Mouse (Mus musculus): ENCODE measurements around the gene Pfkp.
A peak's percentile ranks its signal among the peaks of the same experiment; 100 is the strongest.

Pfkp gene

DNA sequence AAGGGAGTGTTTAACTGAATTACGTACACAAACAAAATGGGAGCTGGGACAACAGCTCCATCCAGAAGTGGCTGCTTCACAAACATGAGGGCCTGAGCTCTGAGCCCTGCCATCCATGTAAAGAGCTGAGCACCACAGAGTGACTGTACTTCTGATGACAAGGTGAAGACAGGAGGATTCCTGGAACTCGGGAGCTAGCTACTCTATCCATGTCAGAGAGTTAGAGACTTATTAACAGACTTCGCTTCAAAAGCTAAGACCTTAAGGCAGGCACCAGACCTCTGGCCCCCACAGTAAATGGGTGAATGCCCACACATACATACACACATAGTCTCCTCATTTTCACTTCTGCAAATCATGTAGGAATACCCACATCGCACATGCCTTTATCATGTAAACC lies 11.6 kb downstream of the Pfkp start:
- no peak for DNase-seq (ENCODE audit: low spot score)

DNA sequence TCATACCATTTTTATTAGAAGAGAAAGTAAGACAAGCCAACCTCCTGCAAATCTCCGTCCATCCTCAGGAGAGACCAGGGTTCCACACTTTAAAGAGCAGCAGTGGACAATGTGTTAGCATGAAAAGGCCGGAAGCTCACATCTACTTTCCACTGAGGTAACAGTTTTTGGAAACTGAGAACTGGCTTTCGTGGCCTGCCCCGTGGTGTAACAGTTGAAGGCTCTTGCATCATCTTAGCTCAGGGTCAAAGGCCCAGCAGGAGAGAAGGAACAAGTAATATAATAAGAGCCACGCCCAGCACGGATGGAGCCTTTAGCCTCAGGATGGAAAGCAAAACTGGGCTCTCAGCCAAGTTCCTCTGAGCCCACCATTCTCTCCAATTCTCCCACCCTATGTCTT lies 12.1 kb downstream of the Pfkp start:
- no peak for DNase-seq (ENCODE audit: low spot score)

DNA sequence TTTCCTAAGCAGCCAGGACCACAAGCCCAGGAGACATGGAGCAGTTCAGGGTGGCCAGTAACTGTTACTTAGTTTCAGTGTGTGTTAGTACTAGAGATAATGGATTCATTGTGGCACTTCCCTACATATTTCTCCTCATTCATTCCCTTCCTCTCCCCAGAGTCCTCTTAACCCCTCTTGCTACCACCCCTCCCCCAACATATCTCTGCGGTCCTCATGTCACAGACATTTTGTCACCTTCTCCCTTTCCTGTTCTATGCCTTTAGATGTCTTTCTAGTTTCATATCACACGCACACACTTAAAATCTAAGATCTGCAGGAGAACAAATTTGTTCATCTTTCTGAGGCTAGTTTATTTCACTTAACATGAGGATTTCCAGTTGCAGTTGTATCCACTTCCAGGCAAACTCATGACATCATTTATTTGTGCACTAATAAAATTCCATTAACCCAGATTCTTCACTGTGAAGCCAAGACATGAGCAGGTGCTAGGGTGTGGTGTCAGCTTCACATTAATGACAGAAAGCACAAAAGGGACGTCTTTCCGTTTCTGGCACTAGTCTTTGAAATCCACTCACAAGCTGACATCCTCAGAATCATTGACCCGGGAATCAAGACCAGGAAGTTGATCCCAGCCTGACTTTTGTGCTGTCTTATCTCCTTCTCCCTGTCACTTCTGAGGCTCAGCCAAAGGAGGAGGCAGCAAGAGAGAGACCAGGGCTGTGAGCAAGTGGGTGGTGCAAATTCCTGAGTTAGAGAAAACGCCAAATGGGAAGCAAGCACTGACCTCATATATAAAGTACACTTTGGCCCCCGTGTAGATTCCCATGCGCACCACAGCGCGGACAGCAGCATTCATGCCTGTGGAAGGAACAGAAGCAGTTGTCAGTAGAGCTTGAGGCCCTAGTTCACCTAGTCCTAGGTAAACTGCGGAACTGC lies 13.2 kb downstream of the Pfkp start:
- DNase-seq (ENCODE audit: low spot score) = no peak

DNA sequence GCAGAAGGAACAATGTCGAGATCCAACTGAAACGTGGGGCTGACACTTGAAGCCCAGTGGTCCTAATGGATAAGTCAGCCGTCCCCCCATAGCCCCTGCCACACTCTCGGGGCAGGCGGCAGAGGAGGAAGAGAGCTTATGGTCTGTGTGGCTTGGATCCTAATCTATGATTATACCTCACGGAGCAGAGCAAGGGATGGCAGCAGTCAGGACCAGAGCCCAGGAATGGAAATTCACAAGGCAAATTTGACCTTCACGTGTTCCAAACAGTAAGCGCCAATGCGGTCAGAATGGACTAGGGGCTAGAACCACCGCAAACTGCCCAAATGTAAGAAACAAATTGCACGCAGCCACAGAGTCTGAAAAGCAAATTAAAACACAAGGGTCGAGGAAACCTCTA lies 14.5 kb downstream of the Pfkp start:
- DNase-seq (ENCODE audit: low spot score) = no peak

DNA sequence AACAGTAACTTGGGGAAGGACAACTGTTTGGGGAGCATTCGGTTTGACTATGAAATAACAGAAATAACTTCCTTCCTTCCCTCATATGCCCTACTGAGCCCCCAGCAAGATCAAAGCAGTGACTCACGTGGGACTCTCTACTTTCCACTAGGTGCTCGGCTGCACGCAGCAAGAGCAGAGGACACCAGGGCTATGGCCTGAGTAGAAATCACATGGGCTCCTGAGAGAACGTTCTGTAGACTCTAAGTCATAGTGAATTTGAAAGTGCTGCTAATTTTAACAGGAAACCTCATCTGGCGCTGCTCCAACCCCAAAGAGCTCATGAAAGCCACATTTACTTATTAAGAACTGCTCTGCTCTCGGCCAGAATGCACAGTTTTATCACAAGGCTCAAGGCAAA lies 15.1 kb downstream of the Pfkp start:
- no peak for DNase-seq (ENCODE audit: low spot score)

DNA sequence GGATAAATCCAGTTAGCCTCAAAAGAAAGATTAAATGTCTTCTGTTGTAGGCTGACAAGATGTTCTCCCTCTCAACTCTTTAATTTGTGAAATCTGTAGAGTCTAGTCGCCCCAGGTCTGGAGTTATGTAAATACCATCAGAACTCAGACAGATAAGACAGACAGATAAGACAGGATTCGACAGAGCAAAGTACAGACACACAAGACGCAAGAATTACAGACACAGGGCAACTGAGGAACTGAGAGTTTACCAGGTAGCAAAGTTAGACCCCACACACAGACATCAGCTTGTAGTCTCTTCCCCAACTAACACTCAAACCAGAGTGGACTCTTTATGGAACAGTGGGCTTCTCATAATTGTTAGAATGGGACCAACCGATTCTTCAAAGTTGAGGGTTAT lies 15.6 kb downstream of the Pfkp start:
- DNase-seq (ENCODE audit: low spot score) = no peak

DNA sequence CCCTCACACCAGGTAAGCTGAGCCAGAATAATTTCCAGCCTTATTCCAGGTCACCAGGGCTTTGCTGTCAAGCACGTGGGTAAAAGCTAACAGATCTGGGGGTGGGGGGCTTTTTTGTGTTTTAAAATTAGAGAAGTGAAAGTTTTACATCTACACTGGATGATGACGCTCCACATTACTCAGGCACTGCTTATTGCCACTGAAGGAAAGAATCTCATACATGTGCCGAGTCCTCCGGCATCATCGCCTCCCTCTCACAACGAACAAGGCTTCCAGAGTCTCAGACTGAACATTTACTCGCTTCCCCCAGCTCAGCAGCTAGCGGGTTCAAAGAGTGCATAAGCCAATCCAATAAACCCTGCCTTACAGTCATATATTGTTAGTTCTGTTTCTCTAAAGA lies 16.1 kb downstream of the Pfkp start:
- no peak for DNase-seq (ENCODE audit: low spot score)

DNA sequence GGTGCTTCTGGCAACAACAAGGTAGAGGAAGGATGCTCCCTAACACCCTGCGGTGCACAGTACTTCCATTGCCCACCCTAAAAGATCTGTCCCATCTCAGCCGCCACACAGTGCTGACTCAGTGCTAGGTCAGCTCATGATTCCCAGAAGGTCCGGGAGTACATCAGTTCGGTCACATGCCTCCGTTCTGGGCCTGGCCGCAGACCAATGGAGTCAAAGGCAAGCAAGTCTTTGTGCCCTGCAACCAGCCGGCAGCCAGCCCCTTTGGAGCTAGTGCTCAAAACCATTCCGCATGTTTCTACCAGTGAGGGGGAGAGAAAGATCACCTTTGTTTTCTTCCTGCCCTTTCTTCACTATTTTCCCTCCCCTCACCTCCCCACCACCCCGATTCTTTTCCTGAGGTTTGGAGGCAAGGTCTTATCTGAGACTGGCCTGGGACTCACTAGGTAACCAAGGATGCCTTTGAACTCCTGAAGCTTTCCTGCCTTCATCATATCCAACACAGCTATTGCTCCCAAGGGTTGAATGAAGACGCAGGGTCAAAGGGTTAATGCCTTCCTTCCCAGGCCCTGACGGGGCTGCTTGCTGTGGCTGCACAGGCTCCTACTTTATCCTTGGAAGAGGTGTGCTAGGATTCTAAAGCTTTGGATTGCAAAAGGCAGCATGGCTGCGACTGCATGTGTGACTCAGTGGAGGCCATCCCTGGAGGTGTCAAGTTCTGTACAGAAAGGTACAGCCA lies 16.6 kb downstream of the Pfkp start:
- DNase-seq (ENCODE audit: low spot score) = peak; percentile 54

DNA sequence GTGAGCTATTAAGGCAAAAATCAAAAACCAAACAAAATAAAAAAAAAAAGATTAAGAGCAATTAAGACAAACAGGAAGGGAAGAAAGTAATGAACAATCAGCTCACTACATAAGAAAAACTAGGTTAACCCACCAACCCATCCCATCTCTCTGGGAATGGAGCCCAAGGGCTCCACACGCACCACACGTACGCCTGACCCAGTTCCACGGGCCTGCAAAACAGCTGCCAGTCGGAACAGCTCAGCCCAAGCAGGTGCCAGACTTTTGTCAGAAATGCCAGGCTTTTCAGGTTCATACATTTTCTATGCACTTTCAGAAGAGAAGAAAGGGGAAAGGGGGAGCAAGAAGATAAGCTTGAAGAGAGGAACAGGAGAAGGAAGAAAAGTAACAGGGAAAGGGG lies 17.9 kb downstream of the Pfkp start:
- DNase-seq (ENCODE audit: low spot score) = no peak

DNA sequence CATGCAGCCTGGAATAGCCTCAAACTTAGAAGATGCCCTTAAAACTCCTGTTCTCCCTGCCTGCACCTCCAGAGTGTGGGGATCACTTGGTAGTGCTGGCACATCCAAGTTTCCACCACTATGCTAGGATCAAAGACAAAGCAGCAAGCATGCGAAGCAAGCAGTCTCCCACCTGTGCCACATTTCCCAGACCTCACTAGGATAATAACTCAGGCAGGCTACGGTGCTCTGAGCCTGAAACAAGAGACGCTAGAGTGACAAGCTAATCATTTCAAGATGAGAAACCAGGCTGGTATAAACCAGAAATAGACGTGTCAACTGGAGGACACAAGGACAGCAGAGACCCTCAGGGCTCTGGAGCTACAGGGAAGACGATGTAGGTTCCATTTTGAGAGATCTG lies 18.6 kb downstream of the Pfkp start:
- peak; percentile 68 for DNase-seq (ENCODE audit: low spot score)

DNA sequence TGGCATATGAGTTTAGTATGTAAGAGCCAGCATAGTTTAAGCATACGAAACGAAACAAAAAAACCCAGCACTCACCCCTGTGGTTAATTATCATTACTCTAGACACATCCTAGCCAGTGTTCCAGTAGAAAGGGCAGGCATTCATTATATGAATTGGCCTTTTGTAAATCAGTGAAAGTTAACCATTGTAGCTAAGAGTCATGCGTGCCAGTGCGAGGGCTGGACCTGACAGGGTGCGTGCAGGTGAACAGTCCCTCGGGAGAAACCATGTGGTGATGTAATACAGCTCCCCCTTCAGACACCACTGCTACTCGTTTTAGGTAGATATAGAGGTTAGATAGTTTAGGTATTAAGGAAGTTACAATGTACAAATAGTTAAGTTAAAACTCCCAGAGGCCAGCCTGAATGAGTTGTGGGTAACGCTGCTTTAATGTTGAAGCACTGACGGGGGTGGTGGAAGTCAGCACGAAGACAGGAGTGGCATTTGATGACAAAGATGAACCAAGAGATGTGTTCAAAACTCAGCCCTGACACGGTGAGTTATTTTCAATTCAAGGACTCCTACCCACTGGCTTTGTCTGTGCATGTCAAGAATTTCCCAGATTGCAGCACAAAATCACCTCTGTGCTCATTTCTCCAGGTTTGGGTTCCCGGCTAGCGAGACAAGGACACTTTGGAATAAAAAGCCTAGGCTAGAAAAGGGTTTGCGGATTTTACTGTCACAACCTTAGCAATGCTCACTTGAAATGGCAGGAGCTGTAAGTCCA lies 19.4 kb downstream of the Pfkp start:
- DNase-seq (ENCODE audit: low spot score) = no peak

DNA sequence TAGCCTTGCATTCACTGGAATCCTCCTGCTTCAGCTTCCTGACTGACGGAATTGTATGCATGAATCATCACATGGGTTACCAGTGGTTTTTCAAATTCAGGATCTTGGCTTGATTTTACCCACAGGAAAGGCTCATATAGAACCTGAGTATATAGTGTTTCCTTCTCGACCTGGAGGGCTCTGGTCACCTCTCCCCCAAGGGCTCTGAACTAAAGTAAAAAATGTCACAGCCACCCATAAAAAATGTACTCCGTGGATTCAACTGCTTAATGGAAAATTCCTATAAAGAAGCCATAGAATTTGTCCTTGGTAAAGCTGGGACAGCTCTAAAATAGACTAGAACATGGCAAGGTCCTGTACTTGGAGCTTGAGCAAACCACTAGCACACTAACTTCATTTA lies 20.3 kb downstream of the Pfkp start:
- DNase-seq (ENCODE audit: low spot score) = no peak

DNA sequence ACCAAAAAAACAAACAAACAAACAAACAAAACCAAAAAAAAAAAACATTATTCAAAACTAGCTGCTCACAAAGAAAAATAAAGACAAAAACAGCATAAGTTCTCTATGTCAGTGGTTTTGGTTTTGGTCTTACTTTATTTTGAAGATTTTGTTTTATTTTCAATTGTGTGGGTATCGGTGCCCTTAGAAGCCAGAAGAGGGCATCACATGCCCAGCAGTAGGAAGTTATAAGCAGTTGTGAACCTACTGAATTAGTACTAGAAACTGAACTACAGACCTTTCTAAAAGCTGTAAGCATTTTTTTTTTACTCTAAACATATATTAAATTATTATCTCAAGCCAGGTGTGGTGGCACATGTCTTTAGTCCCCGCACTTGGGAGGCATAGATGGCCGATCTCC lies 21.2 kb downstream of the Pfkp start:
- no peak for DNase-seq (ENCODE audit: low spot score)

DNA sequence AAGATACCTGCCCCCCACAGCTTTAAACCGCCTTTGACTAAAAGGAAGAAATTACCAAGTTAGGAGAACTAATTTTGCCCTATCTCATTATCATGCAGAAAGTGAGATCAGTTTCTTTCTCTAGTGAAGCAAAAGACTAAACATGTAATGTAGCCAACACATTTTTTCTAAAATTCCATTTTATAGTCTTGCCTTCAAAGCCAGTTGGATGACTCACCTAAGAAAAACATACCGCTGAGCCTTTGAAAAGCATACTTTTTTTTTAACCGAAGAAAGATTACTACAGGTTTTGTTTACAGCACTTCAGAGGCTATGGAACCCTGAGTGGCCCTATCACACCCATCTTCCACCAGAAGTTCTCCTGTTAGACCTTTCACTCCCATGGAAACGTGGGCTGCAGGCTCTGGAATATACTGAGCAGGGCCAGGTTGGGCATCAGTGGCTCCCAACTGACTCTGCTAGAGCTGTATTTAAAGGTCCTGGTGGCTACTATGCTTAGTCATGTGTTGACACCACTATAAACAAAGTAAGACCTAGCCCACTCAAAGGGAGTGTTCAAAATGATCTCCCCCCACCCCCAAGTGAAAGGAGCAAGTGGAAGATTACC lies 22.0 kb downstream of the Pfkp start:
- no peak for DNase-seq (ENCODE audit: low spot score)

DNA sequence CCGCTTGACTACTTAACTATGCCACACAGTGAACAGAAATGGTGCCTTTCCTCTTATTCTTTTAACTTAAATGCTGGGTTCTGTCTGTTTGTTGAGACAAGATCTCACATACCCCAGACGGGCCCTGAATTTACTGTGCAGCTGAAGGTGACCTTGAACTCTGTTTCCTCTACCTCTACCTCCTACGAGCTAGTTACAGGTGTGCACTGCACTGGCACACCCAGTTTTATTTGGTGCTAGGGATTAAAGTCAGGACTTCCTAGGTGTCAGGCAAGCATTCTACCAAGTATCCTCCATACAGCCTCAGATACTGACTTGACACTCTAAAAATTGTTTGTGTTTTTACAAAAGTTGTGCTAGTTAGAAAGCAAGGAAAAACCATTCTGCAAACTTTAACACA lies 22.6 kb downstream of the Pfkp start:
- DNase-seq (ENCODE audit: low spot score) = no peak

DNA sequence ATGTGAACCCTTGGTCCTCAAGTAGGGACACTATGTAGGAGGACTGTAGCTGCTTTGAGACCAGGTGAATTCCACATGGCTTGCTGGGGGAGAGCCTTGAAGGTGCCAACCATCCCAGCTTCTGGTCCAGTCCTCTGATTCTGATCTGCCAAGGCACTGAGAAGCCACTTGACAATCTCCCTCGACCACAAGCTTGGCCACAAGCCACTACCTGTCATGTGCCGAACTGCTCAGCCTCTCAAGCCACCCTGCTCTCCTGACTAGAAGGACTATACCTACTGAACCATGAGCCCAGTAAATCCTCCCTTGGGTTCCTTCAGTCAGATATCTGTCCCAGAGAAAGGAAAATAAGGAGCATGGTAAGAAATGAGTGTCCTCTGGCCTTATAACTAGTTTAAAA lies 24.0 kb downstream of the Pfkp start:
- DNase-seq (ENCODE audit: low spot score) = no peak

DNA sequence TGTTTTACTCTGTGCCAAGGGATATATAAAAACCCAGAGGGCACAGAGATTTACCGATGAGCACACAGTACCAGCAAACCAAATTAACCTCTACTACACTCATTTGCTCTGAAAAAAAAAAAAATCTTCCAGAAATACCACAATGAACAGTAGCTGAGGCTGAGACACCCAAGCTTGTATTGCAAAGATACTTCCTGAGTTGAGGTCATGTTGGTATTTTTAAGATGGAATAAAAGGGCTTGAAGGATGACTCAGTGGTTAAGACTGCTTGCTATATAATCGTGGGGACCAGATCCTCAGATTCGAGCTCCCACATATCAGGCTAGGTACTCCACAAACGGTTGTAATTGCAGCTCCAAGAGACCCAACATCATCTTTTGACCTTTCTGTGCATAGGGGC lies 24.5 kb downstream of the Pfkp start:
- DNase-seq (ENCODE audit: low spot score) = no peak

DNA sequence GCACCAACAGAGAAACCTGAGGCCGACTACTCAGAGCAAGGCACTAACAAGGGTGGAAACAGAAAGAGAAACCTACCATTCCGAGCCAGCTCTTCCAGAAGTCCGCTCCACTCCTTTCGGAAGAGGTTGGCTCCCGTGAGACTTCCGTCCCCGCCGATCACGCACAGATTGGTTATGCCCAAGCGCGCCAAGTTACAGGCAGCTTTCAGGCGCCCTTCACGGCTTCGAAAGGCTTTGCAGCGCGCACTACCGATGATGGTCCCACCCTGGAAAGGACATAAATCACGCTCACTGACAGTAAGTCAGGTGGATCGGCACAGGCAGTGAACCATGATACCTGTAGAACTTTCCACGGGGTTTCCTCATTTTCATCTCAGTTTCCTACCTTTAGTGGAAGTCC lies 26.7 kb downstream of the Pfkp start:
- no peak for DNase-seq (ENCODE audit: low spot score)

DNA sequence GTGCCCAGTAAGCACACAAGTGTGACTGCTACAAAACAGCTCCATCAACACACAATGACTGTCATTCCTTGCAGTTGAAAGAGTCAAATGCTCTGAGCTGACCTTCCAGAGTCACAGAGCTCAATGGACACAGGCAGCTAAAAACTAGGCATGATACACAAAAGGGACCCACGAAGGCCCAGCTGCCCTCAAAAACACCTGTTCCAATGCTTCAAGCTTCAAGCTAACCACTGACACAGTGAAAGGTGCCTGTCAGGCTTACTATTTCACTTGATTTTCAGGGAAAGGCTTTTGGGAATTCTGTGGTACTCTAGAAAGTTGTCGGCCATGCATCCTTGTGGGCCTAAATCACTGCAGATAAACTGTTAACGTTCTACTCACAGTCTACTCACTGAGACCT lies 28.3 kb downstream of the Pfkp start:
- no peak for DNase-seq (ENCODE audit: low spot score)

DNA sequence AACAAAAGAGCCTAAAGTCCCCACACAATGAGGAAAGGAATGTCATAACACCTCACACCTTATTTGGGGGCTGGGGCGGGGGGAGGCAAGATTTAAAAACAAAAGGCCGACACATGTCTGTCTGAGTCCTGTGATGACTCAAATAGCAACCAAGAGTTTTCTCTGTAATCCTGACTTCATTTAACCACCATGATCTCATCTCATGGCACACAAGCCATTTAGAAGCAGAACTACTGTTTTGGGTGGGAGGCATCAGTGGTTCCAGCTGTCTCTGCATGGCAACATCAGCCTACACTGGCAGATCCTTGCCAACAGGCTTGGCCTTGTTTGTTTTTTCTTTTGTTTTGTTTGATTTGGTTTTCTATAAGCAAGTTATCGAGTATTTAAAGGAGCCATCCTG lies 29.9 kb downstream of the Pfkp start:
- no peak for DNase-seq (ENCODE audit: low spot score)

DNA sequence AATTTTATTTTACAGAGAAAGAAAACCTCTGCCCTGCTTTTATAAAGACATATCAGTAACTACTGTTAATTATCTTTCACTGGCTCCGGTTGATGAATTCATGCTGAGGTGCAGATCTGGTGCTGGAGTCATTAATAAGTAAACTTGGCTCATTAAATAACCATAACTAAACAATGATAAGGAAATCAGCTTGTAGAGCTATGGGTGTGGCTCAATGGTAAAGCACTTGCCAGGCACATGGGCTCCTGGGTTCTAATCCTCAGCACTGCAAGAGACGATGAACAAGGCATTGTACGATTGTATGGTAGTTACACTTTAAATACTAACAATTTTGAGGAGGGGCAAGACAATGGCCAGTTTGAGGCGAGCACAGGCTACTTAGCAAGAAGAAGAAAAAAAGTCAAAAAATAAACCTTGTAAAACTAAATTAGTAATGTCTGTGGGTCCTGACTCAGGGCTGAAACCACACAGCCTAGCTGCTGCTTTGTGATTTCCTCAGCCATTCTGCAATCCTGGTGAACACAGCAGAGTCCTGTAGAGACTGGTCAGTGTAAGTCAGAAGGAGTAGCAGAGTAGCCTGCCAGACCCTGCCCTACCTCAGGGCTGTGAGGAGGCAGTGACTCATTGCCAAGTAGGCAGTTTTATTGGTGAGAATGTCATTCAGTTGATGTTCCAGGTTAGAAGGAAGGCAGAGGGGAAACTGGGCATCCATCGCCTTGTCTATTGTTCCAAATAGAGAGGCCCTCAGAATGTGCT lies 34.7 kb downstream of the Pfkp start:
- DNase-seq (ENCODE audit: low spot score) = no peak

Data from embryo, embryonic 10.5 days (tissue).